Comparison of ENCODE assay signal across 9 mouse cellular contexts in the genomic region with DNA sequence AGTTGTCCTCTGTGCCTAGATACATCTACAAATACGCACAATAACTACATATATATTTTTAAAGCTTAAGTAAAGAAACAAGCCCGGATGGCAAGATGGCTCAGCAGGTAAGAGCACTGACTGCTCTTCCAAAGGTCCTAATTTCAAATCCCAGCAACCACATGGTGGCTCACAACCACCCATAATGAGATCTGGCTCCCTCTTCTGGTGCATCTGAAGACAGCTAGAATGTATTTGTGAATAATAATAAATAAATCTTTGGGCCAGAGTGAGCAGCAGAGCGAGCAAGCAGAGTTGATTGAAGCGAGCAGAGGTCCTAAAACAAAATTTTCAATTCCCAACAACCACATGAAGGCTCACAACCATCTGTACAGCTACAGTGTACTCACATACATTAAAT. TPM values are rescaled to one million over a fixed set of nuclear protein-coding genes. Genes with fewer than 3 reads are reported as not detected.
A peak's percentile ranks its signal among the peaks of the same experiment; 100 is the strongest.
DNase-seq lines count a peak whose midpoint lies in the region; ATAC-seq and TF ChIP-seq lines count a peak whose summit lies in the region.
"Not testable (repeated sequence)": the region's sequence is repeated elsewhere in the genome, so short reads cannot be mapped to it uniquely, and the experiment has no call there.
"Had no signal": no experiment of that assay in that cellular context is flagged by ENCODE, and none has a peak within 500 bp of the region (broad histone marks: within the 10 kb centered on the region; RNA-seq: fewer than 3 reads in every experiment).

No protein-coding gene starts in this region.

- H3K27me3 ChIP-seq in heart, adult 2 months (ENCODE audit: control insufficient read depth, insufficient read depth, low read length); liver, embryonic 14.5 days (ENCODE audit: control insufficient read depth, insufficient read depth, low read length); midbrain, embryonic 11.5 days (ENCODE audit: control insufficient read depth, insufficient read depth, low read length); stomach, postnatal 0 days (ENCODE audit: control insufficient read depth, insufficient read depth, low read length): not testable (repeated sequence)

- TF ChIP-seq POLR2A in heart, adult 2 months (IDR thresholded peaks at IDR 0.05; ENCODE audit: insufficient read depth, low read depth, low read length): not testable (repeated sequence)

- ATAC-seq in liver, embryonic 14.5 days (ENCODE audit: insufficient read depth); midbrain, embryonic 11.5 days (ENCODE audit: low FRiP score); stomach, postnatal 0 days (ENCODE audit: low FRiP score, low TSS enrichment): not testable (repeated sequence)

- WGBS in heart, adult 2 months: 87% methylated on average over 4 of the region's 4 CpGs
- WGBS in liver, embryonic 14.5 days (ENCODE audit: insufficient replicate concordance): 54% methylated on average over 4 of the region's 4 CpGs
- 67% methylated on average over 4 of the region's 4 CpGs for WGBS in midbrain, embryonic 11.5 days
- 83% methylated on average over 4 of the region's 4 CpGs for WGBS in stomach, postnatal 0 days

- not testable (repeated sequence) for TF ChIP-seq EP300 in heart, adult 2 months (IDR thresholded peaks at IDR 0.05; ENCODE audit: insufficient read depth, low read depth, low read length); liver, embryonic 14.5 days (IDR thresholded peaks at IDR 0.05; ENCODE audit: low read depth); stomach, postnatal 0 days (optimal IDR thresholded peaks at IDR 0.05)

- not testable (repeated sequence) for H3K4me2 ChIP-seq in liver, embryonic 14.5 days (ENCODE audit: low read depth); midbrain, embryonic 11.5 days; stomach, postnatal 0 days (replicated peaks; ENCODE audit: low read depth)

- not testable (repeated sequence) for H3K4me1 ChIP-seq in heart, adult 2 months (ENCODE audit: control insufficient read depth, insufficient read depth, low read length); liver, embryonic 14.5 days (replicated peaks; ENCODE audit: control insufficient read depth in 2 of 2, insufficient read depth in 2 of 2, low read length in 1 of 2); midbrain, embryonic 11.5 days (ENCODE audit: control insufficient read depth, insufficient read depth, low read length); stomach, postnatal 0 days (replicated peaks; ENCODE audit: control insufficient read depth, insufficient read depth)

- H3K9me3 ChIP-seq in liver, embryonic 14.5 days (ENCODE audit: control insufficient read depth, low read length); midbrain, embryonic 11.5 days (ENCODE audit: control insufficient read depth, low read length); stomach, postnatal 0 days (ENCODE audit: control insufficient read depth, low read length): not testable (repeated sequence)

- not testable (repeated sequence) for H3K4me3 ChIP-seq in heart, adult 2 months; layer of hippocampus, adult 2 months; liver, embryonic 14.5 days (ENCODE audit: insufficient read depth in 1 of 2, low read depth in 2 of 2, low read length in 2 of 2); midbrain, embryonic 11.5 days (ENCODE audit: low read depth, low read length); stomach, postnatal 0 days (ENCODE audit: low read depth, low read length)

- DNase-seq in A20 (ENCODE audit: low read depth, low spot score): peak; percentile 35
- peak; percentile 22 for DNase-seq in ES-CJ7 (ENCODE audit: low read depth, low spot score)
- peak; percentile 41 for DNase-seq in R1 (ENCODE audit: low read depth, low spot score)
- not testable (repeated sequence) for DNase-seq in heart, adult 2 months; layer of hippocampus, adult 2 months (ENCODE audit: low spot score in 2 of 2); liver, embryonic 14.5 days (ENCODE audit: low read depth in 3 of 3, low spot score in 3 of 3); stomach, postnatal 0 days (ENCODE audit: low spot score)
- peak; percentile 44 for DNase-seq in midbrain, embryonic 11.5 days (ENCODE audit: low spot score, missing footprints)

- not testable (repeated sequence) for H3K79me2 ChIP-seq in heart, adult 2 months (replicated peaks; ENCODE audit: control insufficient read depth, insufficient read depth, low read length)

- H3K27ac ChIP-seq in heart, adult 2 months; layer of hippocampus, adult 2 months; liver, embryonic 14.5 days; midbrain, embryonic 11.5 days (ENCODE audit: low read depth, low read length); stomach, postnatal 0 days (replicated peaks): not testable (repeated sequence)

- not testable (repeated sequence) for H3K9ac ChIP-seq in heart, adult 2 months (ENCODE audit: low read depth, low read length); liver, embryonic 14.5 days (replicated peaks); midbrain, embryonic 11.5 days (ENCODE audit: low read length); stomach, postnatal 0 days (ENCODE audit: low read length)

- intact Hi-C loops in heart, adult 2 months (cut with DNase I): not testable (repeated sequence)

- H3K36me3 ChIP-seq in heart, adult 2 months (ENCODE audit: control insufficient read depth, insufficient read depth, low read length); liver, embryonic 14.5 days (replicated peaks; ENCODE audit: control insufficient read depth, insufficient read depth, low read depth); midbrain, embryonic 11.5 days (ENCODE audit: control insufficient read depth, insufficient read depth, low read length); stomach, postnatal 0 days (ENCODE audit: control insufficient read depth, insufficient read depth, low read length): not testable (repeated sequence)

- peak; percentile 43 for TF ChIP-seq CTCF in heart, adult 2 months (IDR thresholded peaks at IDR 0.05)
- TF ChIP-seq CTCF in layer of hippocampus, adult 2 months (conservative IDR thresholded peaks at IDR 0.05): peak; percentile 58
- peak; percentile 15; the same call in 1 of the 2 replicates for TF ChIP-seq CTCF in liver, embryonic 14.5 days (IDR thresholded peaks at IDR 0.05; ENCODE audit: low read depth)
- peak; percentile 65 for TF ChIP-seq CTCF in stomach, postnatal 0 days (IDR thresholded peaks at IDR 0.05; ENCODE audit: low read depth)

RNA-seq across cellular contexts. Expression of a gene that starts 29.8 kb away (rescaled TPM):
- 1 to 10 TPM; 1.1 to 1.9 TPM for total RNA-seq in heart, adult 2 months (2021)
- 1.5 and 1.6 TPM in 2 replicates for polyA plus RNA-seq in heart, adult 2 months (2012; rRNA removed)
- total RNA-seq in layer of hippocampus, adult 2 months (2021): 1 to 10 TPM in 1 of 2 experiments, under 1 TPM in 1; 0.90 to 1.3 TPM
- polyA plus RNA-seq in liver, embryonic 14.5 days (2012; rRNA removed): 0.17 and 0.19 TPM in 2 replicates
- polyA plus RNA-seq in liver, embryonic 14.5 days (2014; fragmentation: Nextera tagmentation; extraction: Ambion mirVana): 0.03 and 0.27 TPM in 2 replicates
- polyA plus RNA-seq in midbrain, embryonic 11.5 days (2014; fragmentation: Nextera tagmentation; extraction: Ambion mirVana): 3.4 and 4.8 TPM in 2 replicates
- 5.7 and 6.9 TPM in 2 replicates for polyA plus RNA-seq in stomach, postnatal 0 days (2015; fragmentation: Nextera tagmentation; extraction: Ambion mirVana)
- polyA plus RNA-seq: activated CD4-positive, CD25-positive, alpha-beta regulatory T cell, adult 4 months had no signal

Comparison
In these comparisons a context has a peak if more than half of its experiments do, and no peak if none do; other contexts are left out.
1. CTCF ChIP-seq: peak in every context shown above with its lines; median percentile 65 in stomach, postnatal 0 days; 58 in layer of hippocampus, adult 2 months; 43 in heart, adult 2 months; 15 in liver, embryonic 14.5 days.